Mouse (Mus musculus) left cerebral cortex, postnatal 36 days (tissue): Measurements from ENCODE around the gene Plcb4. TPM values are rescaled to one million over a fixed set of nuclear protein-coding genes. Genes with fewer than 3 reads are reported as not detected.
A peak's percentile ranks its signal among the peaks of the same experiment; 100 is the strongest.

Experiments used
- DNase-seq, 2 experiments: peaks; one replicate each; pipeline ENCODE4 v3.0.0; 2021 to 2022; ENCODE audit warnings: low spot score in 2 of 2, mixed read lengths in 1 of 2
- intact Hi-C: fragments of 180-260 bp; cut with DNase I; formaldehyde crosslinking; loops from one replicate; pipeline ENCODE4 v1.15.1; 2025
- total RNA-seq, 2 experiments: library from RNA; stranded (reverse); gene quantifications; 2 replicates each; pipeline ENCODE4 v1.2.3; 2021

Plcb4 gene
- total RNA-seq, 2 experiments from 2014 or later: 71.0 to 81.6 TPM

DNA sequence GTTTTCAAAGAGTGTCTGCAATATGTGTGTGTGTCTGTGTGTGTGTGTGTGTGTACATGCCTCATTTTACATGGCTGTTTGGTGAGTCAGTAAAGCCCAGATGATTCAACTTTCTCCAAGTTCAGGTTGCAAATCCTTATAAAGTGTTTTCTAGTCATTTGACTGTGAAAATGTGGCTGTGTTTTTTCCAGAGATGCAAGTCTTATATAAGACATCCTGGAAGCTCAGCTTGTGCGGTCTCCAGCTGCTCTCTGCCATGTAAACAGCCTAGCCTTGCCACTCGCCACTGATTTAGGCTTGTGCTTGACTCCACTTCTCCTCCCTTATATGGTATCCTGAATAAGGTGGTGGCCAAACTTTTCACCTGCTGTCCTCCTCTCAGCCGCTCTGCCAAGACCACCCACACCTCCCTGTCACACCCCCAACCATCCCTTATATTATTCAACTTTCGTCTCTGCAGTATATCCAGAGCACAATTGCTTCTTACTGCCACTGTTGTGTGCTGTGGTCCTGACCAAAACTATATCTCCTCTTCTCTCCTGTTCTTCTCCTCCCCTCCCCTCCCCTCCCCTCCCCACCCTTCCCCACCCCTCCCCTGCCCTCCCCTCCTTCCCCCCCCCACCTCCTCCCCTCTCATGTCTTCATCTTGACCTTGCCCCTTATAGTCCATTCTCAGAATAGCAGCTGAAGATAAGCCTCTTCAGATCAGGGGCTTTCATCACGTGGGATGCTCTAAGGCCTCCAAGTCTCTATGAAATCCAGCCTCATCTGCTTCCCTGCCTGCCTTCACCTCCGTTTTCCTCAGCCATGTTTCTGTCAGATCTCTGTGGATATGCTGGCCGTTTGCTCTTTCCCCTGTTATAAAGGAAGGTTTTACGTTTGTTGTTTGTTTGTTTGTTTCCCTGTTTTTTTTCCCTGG is 255.8 kb downstream of the Plcb4 start:
- intact Hi-C loops: no loop called here
- DNase-seq: peak; percentile 26 to 34

DNA sequence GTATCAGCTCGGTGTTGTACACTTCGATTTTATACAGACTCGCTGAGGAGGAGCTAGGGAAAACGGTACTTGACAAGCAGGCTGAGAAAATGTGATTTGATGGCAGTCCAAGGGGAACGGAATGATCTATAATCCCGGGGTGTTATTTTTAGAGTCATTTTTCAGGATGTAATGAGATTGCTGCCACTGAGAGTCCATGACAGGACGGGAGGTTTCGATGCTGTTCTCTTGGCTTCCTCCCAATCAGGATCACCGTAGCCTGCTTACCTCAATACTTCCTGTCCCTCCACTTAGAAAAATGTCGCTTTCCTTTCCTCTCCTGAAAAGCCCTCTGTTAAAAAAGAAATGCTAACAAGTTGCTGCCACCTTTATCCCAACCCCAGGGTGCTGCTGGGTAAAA is 257.1 kb downstream of the Plcb4 start:
- intact Hi-C loops: no loop called here
- DNase-seq: no peak

DNA sequence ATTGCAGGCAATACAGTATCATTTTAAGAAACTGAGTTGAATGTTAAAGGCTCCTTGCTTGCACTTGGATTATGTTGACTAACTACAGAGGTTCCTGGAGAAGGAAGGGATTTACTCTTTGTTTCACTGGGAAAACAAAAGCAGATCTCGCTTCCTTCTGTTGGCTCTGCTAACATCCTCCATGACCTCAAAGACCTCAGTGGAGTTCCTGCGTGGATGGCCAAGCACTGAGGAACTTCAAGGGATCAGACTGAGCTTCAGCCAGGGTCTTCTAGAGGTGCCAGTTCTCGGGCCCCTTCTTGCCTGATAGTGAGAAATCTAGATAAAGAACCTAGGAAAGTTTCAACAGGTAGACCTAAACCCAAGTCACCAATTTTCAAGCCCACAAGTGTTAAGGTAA is 258.2 kb downstream of the Plcb4 start:
- DNase-seq: no peak
- intact Hi-C loops: no loop called here

- no peak for DNase-seq
These were observed 259.3 kb downstream of the Plcb4 start for GRCm38 (mm10) chr2:135918116-135918515.

DNA sequence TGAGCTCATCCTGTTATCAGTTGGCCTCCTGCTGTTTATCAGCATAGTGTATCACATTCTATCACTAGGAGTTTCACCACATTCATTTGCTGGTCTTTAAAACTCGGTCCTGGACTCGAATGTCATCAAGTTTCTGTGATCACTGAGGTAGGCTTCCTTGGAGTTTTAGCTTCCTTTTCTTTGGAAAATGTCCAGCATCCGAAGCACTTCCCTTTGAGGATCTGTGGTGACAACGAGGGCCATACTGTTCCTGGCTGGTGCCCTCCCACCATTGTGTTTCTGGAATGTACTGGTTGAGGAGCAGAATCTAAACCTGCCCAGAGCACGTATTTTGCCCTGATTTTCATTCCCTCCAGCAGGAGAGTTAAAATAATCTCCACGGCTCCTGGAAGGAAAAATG is 260.8 kb downstream of the Plcb4 start:
- intact Hi-C loops: loop anchor here (10.0 kb wide), 1 partner anchor 175 kb away; no protein-coding TSS in a partner anchor
- no peak for DNase-seq

More at GRCm38 (mm10) chr2:135918116-135918515, 259.3 kb downstream of the Plcb4 start:
- intact Hi-C loops: no loop called here

GRCm38 (mm10) chr2:135926660-135927343 is 268.0 kb downstream of the Plcb4 start:
- peak in 1 of 2 experiments; percentile 18 for DNase-seq
- intact Hi-C loops: loop anchor here (5.0 to 10.0 kb wide), 4 partner anchors 182 to 540 kb away; partner anchors contain the start of gene Plcb4

DNA sequence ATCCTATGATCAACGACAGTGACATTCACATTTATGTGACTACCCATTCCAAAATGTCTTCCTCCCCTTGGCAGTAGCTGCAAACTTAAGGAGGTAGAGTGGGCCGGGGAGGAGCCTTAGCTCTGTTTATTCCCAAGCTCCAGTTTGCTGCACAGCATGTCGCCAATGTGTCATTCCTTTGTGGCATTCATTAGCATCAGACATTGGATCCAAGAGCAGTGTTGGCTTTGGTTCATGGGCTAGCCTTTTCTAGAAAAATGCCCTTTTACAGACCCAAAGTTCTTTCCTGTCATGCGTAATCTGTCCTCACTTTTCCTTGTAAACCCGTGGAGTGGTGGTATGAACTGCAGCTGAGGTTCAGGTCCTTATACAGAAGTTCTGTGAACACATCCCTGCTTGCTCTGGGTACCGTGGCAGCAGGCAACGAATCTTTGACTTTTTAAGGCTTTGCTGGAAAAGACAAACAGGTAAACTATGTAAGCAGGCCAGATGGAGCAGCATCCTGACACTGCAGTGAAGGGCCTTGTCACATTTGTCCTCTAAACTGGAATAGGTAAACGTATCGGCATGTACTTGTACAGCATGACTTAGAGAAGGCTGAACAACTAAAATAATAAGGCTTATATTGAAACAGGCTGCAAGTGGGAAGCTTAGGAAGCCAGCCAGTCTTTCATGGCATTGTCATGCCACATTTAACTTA is 270.4 kb downstream of the Plcb4 start:
- intact Hi-C loops: loop anchor here (5.0 to 10.0 kb wide), 4 partner anchors 184 to 542 kb away; partner anchors contain the start of gene Plcb4
- no peak for DNase-seq

DNA sequence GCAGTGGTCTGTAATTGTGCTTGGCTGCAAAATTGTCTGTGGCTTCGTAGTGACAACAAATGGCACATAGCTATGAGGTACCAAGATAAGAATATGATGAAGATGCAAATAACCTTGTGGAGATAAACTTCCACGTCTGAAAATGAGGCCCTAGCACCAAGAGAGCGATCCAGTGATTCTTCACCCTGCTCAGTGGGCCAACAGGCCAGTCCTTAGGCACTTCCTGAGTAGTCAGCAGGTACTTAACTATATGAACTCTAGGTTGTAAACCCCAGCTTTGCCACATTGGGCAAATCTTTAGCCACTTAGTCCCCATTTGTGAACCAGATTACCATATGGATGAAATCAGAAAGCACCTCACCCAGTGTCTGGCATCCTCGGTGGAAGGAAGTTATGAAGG is 271.9 kb downstream of the Plcb4 start:
- DNase-seq: no peak
- intact Hi-C loops: no loop called here

GRCm38 (mm10) chr2:135932569-135932968 is 273.8 kb downstream of the Plcb4 start:
- intact Hi-C loops: no loop called here
- no peak for DNase-seq

DNA sequence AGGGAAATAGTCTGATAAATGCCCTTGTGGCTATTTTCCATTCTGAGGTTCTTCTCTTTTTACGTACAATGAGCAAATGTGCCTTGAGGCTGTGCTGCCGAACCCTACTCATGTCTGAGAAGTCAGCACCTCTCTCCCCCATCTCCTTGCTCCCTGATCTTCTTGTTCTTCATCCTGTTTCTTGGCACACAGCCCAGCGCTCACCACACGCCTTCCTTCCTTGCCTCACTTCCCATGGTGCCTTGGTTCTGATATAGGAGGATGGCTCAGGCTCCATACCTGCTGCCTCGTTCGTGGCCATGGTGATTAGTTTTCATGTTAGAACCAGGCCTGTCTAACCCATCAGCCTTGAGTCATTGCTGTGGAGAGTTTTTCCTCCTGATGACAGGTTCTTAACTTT is 277.6 kb downstream of the Plcb4 start:
- intact Hi-C loops: no loop called here
- no peak for DNase-seq

GRCm38 (mm10) chr2:135937646-135938045 is 278.8 kb downstream of the Plcb4 start:
- intact Hi-C loops: no loop called here
- no peak for DNase-seq

GRCm38 (mm10) chr2:135939933-135940332 is 281.1 kb downstream of the Plcb4 start:
- intact Hi-C loops: no loop called here
- DNase-seq: no peak

GRCm38 (mm10) chr2:135947839-135948238 is 289.0 kb downstream of the Plcb4 start:
- intact Hi-C loops: no loop called here
- no peak for DNase-seq

- DNase-seq: no peak
- intact Hi-C loops: no loop called here
These were observed 296.1 kb downstream of the Plcb4 start for GRCm38 (mm10) chr2:135954760-135955548.

DNA sequence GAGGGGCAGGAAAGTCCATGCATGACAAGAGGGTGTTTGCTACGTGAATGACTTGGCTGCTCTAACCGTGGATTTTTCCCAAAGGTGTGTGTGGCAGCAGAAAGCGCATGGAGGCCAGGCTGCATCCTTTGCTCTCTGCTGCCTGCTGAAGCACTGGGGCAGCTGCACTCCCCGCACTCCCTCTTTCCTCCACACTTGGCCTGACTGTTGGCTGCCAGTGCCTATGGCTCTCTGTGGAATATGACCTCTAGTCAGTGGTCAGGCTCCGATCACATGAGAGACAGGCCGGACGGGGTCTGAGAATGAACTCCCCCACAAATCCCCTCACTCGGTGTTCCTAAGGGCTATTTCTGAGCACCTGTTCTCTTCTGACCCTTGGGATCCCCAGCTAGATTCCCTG is 297.0 kb downstream of the Plcb4 start:
- DNase-seq: no peak

DNA sequence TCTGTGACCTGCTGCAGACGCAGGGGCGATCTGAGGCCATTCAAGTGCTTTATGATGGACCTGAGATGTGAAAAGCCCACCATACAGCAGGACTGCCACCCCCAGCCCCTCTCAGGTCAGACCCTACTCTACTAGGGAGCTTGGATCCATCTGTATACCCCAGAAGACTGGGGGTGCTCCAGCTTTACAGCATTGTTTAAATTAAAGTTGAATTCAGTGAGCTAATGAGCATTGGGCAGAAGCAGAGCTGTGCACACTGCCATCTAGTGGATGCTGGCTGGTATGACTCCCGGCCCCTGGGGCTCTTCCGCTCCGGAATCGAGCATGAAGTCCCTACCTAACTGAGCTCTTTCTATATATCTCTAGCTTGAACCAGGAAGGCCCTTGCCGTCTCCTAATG is 298.9 kb downstream of the Plcb4 start:
- intact Hi-C loops: no loop called here
- peak; percentile 60 to 62 for DNase-seq

More for the DNA sequence above, 297.0 kb downstream of the Plcb4 start:
- intact Hi-C loops: no loop called here

- intact Hi-C loops: no loop called here
- DNase-seq: no peak
These were observed 299.6 kb downstream of the Plcb4 start for GRCm38 (mm10) chr2:135958453-135958852.

DNA sequence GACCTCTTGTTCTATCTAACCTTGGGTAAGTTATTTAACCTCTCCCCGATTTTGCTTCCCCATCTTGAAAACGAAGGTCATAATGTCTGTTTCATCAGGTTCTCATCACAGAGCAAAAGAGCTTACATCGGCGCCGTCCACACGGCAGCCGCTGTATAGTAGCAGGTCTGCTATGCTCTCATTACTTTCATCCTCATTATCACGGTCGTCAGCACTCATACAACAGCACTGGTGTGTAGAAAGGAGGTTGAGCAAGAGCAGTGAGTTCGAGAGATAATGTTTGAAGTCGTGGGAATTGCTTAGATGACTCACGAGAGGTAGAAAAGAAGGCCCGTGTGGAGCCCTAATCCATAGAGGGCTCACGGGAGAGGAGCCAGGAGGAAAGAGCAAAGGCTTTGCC is 304.3 kb downstream of the Plcb4 start:
- intact Hi-C loops: no loop called here

GRCm38 (mm10) chr2:135966871-135967557 is 308.2 kb downstream of the Plcb4 start:
- DNase-seq: peak; percentile 28 to 50
- intact Hi-C loops: loop anchor here (2.0 to 5.0 kb wide), 2 partner anchors 35 to 172 kb away; no protein-coding TSS in a partner anchor

More for the DNA sequence above, 304.3 kb downstream of the Plcb4 start:
- DNase-seq: no peak
